Mouse (Mus musculus) olfactory bulb, adult 2 months (tissue): ENCODE results near the gene Slco1c1.

Experiments
- CTCF ChIP-seq: fragments of 200-500 bp; IDR thresholded peaks from 2 replicates; pipeline ENCODE4 v1.5.1; 2012; ENCODE audit warnings: low read depth, mild to moderate bottlenecking, low read length, moderate library complexity; ENCODE audit not compliant: insufficient read depth
- POLR2A ChIP-seq: fragments of 200-500 bp; IDR thresholded peaks from 2 replicates; pipeline ENCODE4 v1.6.1; 2012; ENCODE audit warnings: mild to moderate bottlenecking, low read depth, low read length, moderate library complexity; ENCODE audit not compliant: insufficient read depth

DNA sequence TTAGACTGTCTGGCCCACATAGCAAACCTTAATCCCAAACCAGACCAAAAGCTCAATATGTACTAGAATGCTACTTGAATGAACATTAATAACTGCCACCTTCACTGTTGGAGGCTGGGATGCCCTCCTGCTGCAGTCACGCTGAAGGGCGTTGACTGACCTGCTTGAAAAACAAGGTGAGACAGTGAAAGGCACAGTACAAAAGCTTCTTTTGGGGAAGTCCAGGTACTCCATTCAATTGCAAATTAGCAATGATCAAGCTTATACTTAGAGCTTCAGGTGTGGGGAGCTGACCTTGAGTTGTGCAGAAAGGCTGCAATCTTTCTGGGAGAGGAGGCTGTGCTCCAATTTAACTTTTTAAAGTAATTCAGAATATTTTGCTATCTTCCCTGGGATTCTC, 72.9 kb downstream of the Slco1c1 start:
- TF ChIP-seq POLR2A: no peak
- no peak for TF ChIP-seq CTCF
